Mouse (Mus musculus) heart, postnatal 4 days (tissue): ENCODE results near the gene Tff2. TPM values are rescaled to one million over a fixed set of nuclear protein-coding genes. Genes with fewer than 3 reads are reported as not detected.

ENCODE experiments used
- total RNA-seq, 2 experiments: library from RNA; stranded (reverse); gene quantifications; 2 replicates each; pipeline ENCODE4 v1.2.3; 2021

Gene Tff2
- total RNA-seq, 2 experiments from 2014 or later: not detected

Other genes starting within 250 kb of the Tff2 start
- gene Glp1r, start 242.5 kb downstream of the Tff2 start, total RNA-seq: under 1 TPM; 0.52 to 0.81 TPM
- gene Umodl1, start 189.6 kb downstream of the Tff2 start, total RNA-seq: not detected
- 1 to 10 TPM; 5.3 to 7.8 TPM for gene Abcg1, start 86.6 kb downstream of the Tff2 start, total RNA-seq
- gene Tff3, start 14.6 kb downstream of the Tff2 start, total RNA-seq: not detected
- gene Tff1, start 21.0 kb upstream of the Tff2 start, total RNA-seq: not detected
- not detected for gene Tmprss3, start 54.7 kb upstream of the Tff2 start, total RNA-seq
- gene Ubash3a, start 63.6 kb upstream of the Tff2 start, total RNA-seq: under 1 TPM; 0.12 to 0.23 TPM
- 1 to 10 TPM; 1.7 to 2.4 TPM for gene Rsph1, start 133.1 kb upstream of the Tff2 start, total RNA-seq
- gene Slc37a1, start 142.5 kb upstream of the Tff2 start, total RNA-seq: 10 to 100 TPM; 10.8 to 11.6 TPM
- gene Pde9a, start 241.9 kb upstream of the Tff2 start, total RNA-seq: 10 to 100 TPM in 1 of 2 experiments, 1 to 10 TPM in 1; 9.2 to 11.3 TPM